19 mouse cellular contexts compared by ENCODE assay signal in the genomic region with DNA sequence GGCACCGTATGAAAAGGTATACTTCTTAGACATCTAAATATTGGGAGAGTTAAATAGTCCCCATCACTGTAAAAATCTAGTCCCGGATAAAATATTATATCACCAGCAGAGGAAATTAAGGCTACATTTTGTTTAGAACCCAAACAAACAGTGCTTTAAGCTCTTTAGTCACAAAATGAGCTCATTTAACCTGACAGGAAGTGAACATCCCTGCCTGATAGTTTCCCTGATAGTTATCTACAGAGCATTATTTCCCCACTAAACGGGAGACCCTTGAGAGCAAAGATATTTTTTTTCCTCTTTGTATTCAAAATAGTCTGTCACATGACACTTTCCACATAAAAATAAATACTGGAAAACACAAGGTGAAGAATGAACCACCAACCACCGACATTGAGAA. TPM values are rescaled to one million over a fixed set of nuclear protein-coding genes. Genes with fewer than 3 reads are reported as not detected.
DNase-seq lines count a peak whose midpoint lies in the region; ATAC-seq and TF ChIP-seq lines count a peak whose summit lies in the region.
"Had no signal": no experiment of that assay in that cellular context is flagged by ENCODE, and none has a peak within 500 bp of the region (broad histone marks: within the 10 kb centered on the region; RNA-seq: fewer than 3 reads in every experiment).

No protein-coding gene starts in this region.

- no peaks in the 10 kb centered on the region for H3K4me1 ChIP-seq in midbrain, embryonic 12.5 days
- H3K4me1 ChIP-seq in midbrain, embryonic 10.5 days, result peaks cover 4% of the 10 kb centered on the region; the same call in 1 of the 2 replicates
- H3K4me1 ChIP-seq in midbrain, embryonic 15.5 days, result peaks cover 11% of the 10 kb centered on the region; the same call in 1 of the 2 replicates
- H3K4me1 ChIP-seq: embryonic facial prominence, embryonic 12.5 days; forebrain, embryonic 15.5 days had no signal

- TF ChIP-seq CTCF in gastrocnemius, adult 2 months (IDR thresholded peaks at IDR 0.05), result no peak

- no peak overlapping the region for H3K9ac ChIP-seq in midbrain, embryonic 12.5 days (replicated peaks)
- H3K9ac ChIP-seq in midbrain, embryonic 15.5 days, result no peak overlapping the region
- H3K9ac ChIP-seq: embryonic facial prominence, embryonic 12.5 days; forebrain, embryonic 15.5 days; heart, embryonic 13.5 days had no signal

- DNase-seq in midbrain, embryonic 10.5 days (ENCODE audit: low spot score), result no peak
- no peak for DNase-seq in gastrocnemius, adult 2 months
- DNase-seq: adrenal gland, postnatal 14 days; cerebellum, adult 11-12 months; cerebellum, adult 9-10 months; cerebellum, postnatal 25 days; gastrocnemius, postnatal 25 days; heart, postnatal 36 days had no signal

- no peaks in the 10 kb centered on the region for H3K36me3 ChIP-seq in midbrain, embryonic 12.5 days
- H3K36me3 ChIP-seq in midbrain, embryonic 10.5 days, result no peaks in the 10 kb centered on the region
- no peaks in the 10 kb centered on the region for H3K36me3 ChIP-seq in midbrain, embryonic 15.5 days (replicated peaks)
- H3K36me3 ChIP-seq: embryonic facial prominence, embryonic 12.5 days; forebrain, embryonic 15.5 days; G1E; heart, embryonic 13.5 days had no signal

- H3K27ac ChIP-seq in midbrain, embryonic 12.5 days (replicated peaks), result peak overlapping the region; percentile 43
- no peak overlapping the region for H3K27ac ChIP-seq in midbrain, embryonic 10.5 days (replicated peaks)
- H3K27ac ChIP-seq in midbrain, embryonic 15.5 days, result peak overlapping the region; percentile 72
- no peak overlapping the region for H3K27ac ChIP-seq in gastrocnemius, adult 2 months
- H3K27ac ChIP-seq: embryonic facial prominence, embryonic 12.5 days; forebrain, embryonic 15.5 days; heart, embryonic 13.5 days had no signal

- H3K9me3 ChIP-seq in midbrain, embryonic 12.5 days, result no peaks in the 10 kb centered on the region
- H3K9me3 ChIP-seq in midbrain, embryonic 10.5 days (replicated peaks), result no peaks in the 10 kb centered on the region
- no peaks in the 10 kb centered on the region for H3K9me3 ChIP-seq in midbrain, embryonic 15.5 days
- H3K9me3 ChIP-seq: embryonic facial prominence, embryonic 12.5 days; forebrain, embryonic 15.5 days; G1E; heart, embryonic 13.5 days had no signal

- no peak overlapping the region for H3K4me2 ChIP-seq in midbrain, embryonic 12.5 days (replicated peaks)
- H3K4me2 ChIP-seq in midbrain, embryonic 15.5 days, result no peak overlapping the region
- H3K4me2 ChIP-seq: embryonic facial prominence, embryonic 12.5 days; forebrain, embryonic 15.5 days; heart, embryonic 13.5 days had no signal

- no peak for ATAC-seq in midbrain, embryonic 12.5 days (ENCODE audit: low FRiP score, low read depth)
- peak; percentile 63 for ATAC-seq in CD4-positive, CD25-positive, alpha-beta regulatory T cell, adult 4 months
- peak; percentile 35 for ATAC-seq in activated CD4-positive, CD25-positive, alpha-beta regulatory T cell, adult 4 months
- no peak for ATAC-seq in midbrain, embryonic 15.5 days (replicated peaks)
- ATAC-seq in frontal cortex, adult (ENCODE audit: low TSS enrichment), result no peak
- ATAC-seq: forebrain, embryonic 15.5 days; hindbrain, embryonic 16.5 days had no signal

- no peak overlapping the region for H3K4me3 ChIP-seq in midbrain, embryonic 12.5 days
- no peak overlapping the region for H3K4me3 ChIP-seq in midbrain, embryonic 10.5 days
- no peak overlapping the region for H3K4me3 ChIP-seq in midbrain, embryonic 15.5 days
- no peak overlapping the region for H3K4me3 ChIP-seq in gastrocnemius, adult 2 months
- H3K4me3 ChIP-seq: embryonic facial prominence, embryonic 12.5 days; forebrain, embryonic 15.5 days; heart, embryonic 13.5 days had no signal

- no peaks in the 10 kb centered on the region for H3K27me3 ChIP-seq in midbrain, embryonic 12.5 days
- H3K27me3 ChIP-seq in midbrain, embryonic 10.5 days (ENCODE audit: low read depth, poor library complexity, severe bottlenecking), result no peaks in the 10 kb centered on the region
- H3K27me3 ChIP-seq in midbrain, embryonic 15.5 days (replicated peaks), result no peaks in the 10 kb centered on the region
- H3K27me3 ChIP-seq: embryonic facial prominence, embryonic 12.5 days; forebrain, embryonic 15.5 days; heart, embryonic 13.5 days had no signal

- 73% methylated on average over 4 of the region's 4 CpGs for WGBS in midbrain, embryonic 12.5 days
- 71% methylated on average over 4 of the region's 4 CpGs for WGBS in midbrain, embryonic 10.5 days
- WGBS in midbrain, embryonic 15.5 days, result 70% methylated on average over 4 of the region's 4 CpGs

- intact Hi-C loops in gastrocnemius, adult 2 months (cut with DNase I), result no loop called here

RNA-seq across cellular contexts. Expression of gene Slc38a11, which starts 16.5 kb away (rescaled TPM):
- polyA plus RNA-seq in midbrain, embryonic 12.5 days (2016; fragmentation: Nextera tagmentation; extraction: Ambion mirVana), result 2.5 and 3.5 TPM in 2 replicates
- polyA plus RNA-seq in midbrain, embryonic 10.5 days (2016; fragmentation: Nextera tagmentation; extraction: Ambion mirVana), result 0.28 and 0.48 TPM in 2 replicates
- not detected for polyA plus RNA-seq in CD4-positive, CD25-positive, alpha-beta regulatory T cell, adult 4 months (2017; shearing (Covaris generic))
- not detected for polyA plus RNA-seq in activated CD4-positive, CD25-positive, alpha-beta regulatory T cell, adult 4 months (2017; shearing (Covaris generic))
- polyA plus RNA-seq in midbrain, embryonic 15.5 days (2015; fragmentation: Nextera tagmentation; extraction: Ambion mirVana), result 0.93 and 1.0 TPM in 2 replicates
- under 1 TPM; 0.61 to 0.89 TPM for total RNA-seq in gastrocnemius, adult 2 months (2021)
- total RNA-seq: granulocyte monocyte progenitor cell, adult 5-6 weeks had no signal
- polyA plus RNA-seq: G1E; heart, embryonic 13.5 days had no signal

Comparison
In these comparisons a context has a peak if more than half of its experiments do, and no peak if none do; other contexts are left out.
1. H3K27ac ChIP-seq: peak in midbrain, embryonic 12.5 days (single experiment) and midbrain, embryonic 15.5 days (single experiment); none in midbrain, embryonic 10.5 days (single experiment) and gastrocnemius, adult 2 months (single experiment).
2. ATAC-seq: peak in CD4-positive, CD25-positive, alpha-beta regulatory T cell, adult 4 months (single experiment) and activated CD4-positive, CD25-positive, alpha-beta regulatory T cell, adult 4 months (single experiment); none in midbrain, embryonic 12.5 days (single experiment), midbrain, embryonic 15.5 days (single experiment) and frontal cortex, adult (single experiment).